Mouse (Mus musculus) hindbrain, embryonic 12.5 days (tissue): ENCODE measurements around the gene Pigk. TPM values are rescaled to one million over a fixed set of nuclear protein-coding genes. Genes with fewer than 3 reads are reported as not detected.

Experiments
- ATAC-seq: fragments of 200-750 bp; cut with Nextera tagmentation; 2 replicates; pipeline ENCODE4 v1.8.0; 2017; ENCODE audit warnings: moderate TSS enrichment; ENCODE audit not compliant: low FRiP score
- H3K27ac ChIP-seq: fragments of 300-500 bp; sonication (generic); 2 replicates; pipeline ENCODE4 v1.5.1; 2016; ENCODE audit warnings: mild to moderate bottlenecking
- H3K27me3 ChIP-seq: fragments of 300-500 bp; sonication (generic); 2 replicates; pipeline ENCODE4 v1.6.1; 2016; ENCODE audit warnings: mild to moderate bottlenecking
- H3K36me3 ChIP-seq: fragments of 300-500 bp; sonication (generic); 2 replicates; pipeline ENCODE4 v1.6.1; 2016; ENCODE audit warnings: mild to moderate bottlenecking
- H3K4me1 ChIP-seq: fragments of 300-500 bp; sonication (generic); 2 replicates; pipeline ENCODE4 v1.6.1; 2016
- H3K4me2 ChIP-seq: fragments of 300-500 bp; sonication (generic); replicated peaks from 2 replicates; pipeline ENCODE4 v1.6.1; 2016; ENCODE audit warnings: mild to moderate bottlenecking
- H3K4me3 ChIP-seq: fragments of 300-500 bp; sonication (generic); 2 replicates; pipeline ENCODE4 v1.5.1; 2016; ENCODE audit warnings: mild to moderate bottlenecking
- H3K9ac ChIP-seq: fragments of 300-500 bp; sonication (generic); 2 replicates; pipeline ENCODE4 v1.6.1; 2016; ENCODE audit warnings: mild to moderate bottlenecking, moderate library complexity
- H3K9me3 ChIP-seq: fragments of 300-500 bp; sonication (generic); replicated peaks from 2 replicates; pipeline ENCODE4 v1.6.1; 2016; ENCODE audit warnings: mild to moderate bottlenecking
- WGBS: fragments of 180-500 bp; shearing (Covaris S2); methylation state at CpG from one replicate; pipeline ENCODE4 v1.1.7; 2016; 5-methylcytosine and 5-hydroxymethylcytosine counted together
- polyA plus RNA-seq: library from polyadenylated mRNA; unstranded; fragments of >200 nt; fragmentation: Nextera tagmentation; extraction: Ambion mirVana; gene quantifications from 2 replicates; pipeline ENCODE4 v1.2.1, GENCODE M21; 2016

The Pigk gene
- polyA plus RNA-seq, 1 experiment from 2014 or later, result 46.1 TPM

DNA sequence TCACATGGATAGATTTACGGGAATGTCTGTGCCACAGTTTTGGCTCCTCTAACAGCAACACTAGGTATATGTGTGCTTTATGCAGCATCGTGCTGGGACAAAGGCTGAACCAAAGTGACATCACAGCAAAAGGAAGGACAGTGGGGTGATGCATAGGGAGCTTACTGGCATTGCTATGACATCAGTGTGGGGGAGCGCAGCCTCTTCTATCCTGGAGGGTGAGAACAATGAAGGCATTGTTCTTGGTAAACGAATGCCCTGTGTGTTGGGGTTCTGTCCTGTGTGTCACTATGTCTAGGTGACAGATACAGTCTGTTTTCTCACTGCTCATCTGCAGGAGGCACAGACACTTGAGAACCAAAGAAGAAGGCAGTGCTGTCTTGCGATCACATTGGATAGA lies 285.0 kb downstream of the Pigk start:
- Histone ChIP-seq H3K36me3 (no peaks in the 10 kb centered on the region), H3K4me1 (0 out of 2 replicates have a peak, but pooled peaks cover 7% of the 10 kb centered on the region), H3K27ac (no peak overlapping the region), H3K4me2 (no peak overlapping the region), H3K9ac (no peak overlapping the region), H3K27me3 (no peaks in the 10 kb centered on the region), H3K4me3 (no peak overlapping the region), H3K9me3 (no peaks in the 10 kb centered on the region)
- peak; percentile 29; the same call in 1 of the 2 replicates for ATAC-seq
- WGBS, result 55% methylated on average over 5 of the region's 5 CpGs

DNA sequence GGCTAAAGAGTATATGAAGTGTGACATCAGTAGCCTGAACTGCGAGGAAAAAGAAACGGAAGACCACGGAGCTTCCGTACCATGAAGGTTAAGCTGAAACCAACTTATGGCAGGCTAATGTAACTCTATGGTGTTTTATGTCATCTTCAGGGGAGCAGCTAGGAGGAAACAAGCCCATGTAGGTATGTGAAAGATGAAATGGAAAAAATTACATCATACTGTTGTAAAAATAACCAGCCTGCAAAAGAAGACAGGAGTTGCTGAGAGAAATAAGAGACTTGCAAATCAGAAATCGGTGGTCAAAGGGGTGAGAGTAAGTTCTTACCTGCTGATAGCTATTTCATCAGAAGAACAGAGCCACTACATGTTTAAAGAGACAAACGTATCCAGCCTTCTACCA lies 293.0 kb downstream of the Pigk start:
- no peak overlapping the region for H3K9ac ChIP-seq
- WGBS, result 87% methylated on average over 6 of the region's 6 CpGs
- ATAC-seq, result no peak

DNA sequence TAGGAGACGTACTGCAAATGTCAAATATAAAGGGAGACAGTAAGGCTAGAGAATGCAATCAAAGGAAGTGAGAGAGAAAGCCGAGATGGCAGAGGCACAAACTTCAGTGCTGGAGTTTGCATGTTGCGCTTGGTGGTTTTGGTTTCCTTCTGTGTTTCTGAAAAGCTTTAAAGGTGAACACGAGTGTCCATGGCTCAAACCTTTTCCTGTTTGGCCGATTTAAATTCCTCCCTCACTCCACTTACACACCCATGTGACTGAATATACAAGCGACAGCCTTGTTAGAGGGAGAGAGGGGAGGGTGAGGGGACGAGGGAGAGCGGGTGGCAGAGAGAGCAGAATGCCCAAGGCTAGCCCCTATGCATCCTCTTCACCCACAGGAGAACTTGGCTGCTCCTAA lies 302.5 kb downstream of the Pigk start:
- no peaks in the 10 kb centered on the region for H3K27me3 ChIP-seq

More for the DNA sequence above, 293.0 kb downstream of the Pigk start:
- Histone ChIP-seq H3K4me1 (no peaks in the 10 kb centered on the region), H3K36me3 (no peaks in the 10 kb centered on the region), H3K4me3 (no peak overlapping the region), H3K27ac (no peak overlapping the region), H3K27me3 (no peaks in the 10 kb centered on the region), H3K4me2 (no peak overlapping the region), H3K9me3 (0 out of 2 replicates have a peak, but pooled peaks cover 3% of the 10 kb centered on the region)

DNA sequence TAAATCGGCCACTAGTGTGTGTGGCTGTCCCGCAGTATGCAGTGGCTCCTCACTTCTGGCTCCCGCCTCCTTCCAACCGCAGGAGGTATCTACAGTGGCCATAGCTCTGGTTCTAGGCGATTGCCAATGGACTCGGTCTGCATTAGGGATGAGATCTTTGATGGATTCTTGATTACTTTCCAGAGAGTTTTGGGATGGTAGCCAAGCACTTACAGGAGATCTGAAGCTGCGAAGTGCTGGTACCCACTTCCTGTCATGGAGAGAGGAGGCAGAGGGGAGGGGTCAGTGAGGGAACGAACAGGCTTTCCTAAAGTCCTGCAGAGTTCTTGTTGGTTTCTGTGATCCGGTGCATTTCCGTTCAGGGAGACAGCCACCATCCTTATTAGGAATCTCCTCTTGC lies 304.2 kb downstream of the Pigk start:
- no peak overlapping the region for H3K4me3 ChIP-seq
- H3K4me1 ChIP-seq, result 0 out of 2 replicates have a peak, but pooled peaks cover 3% of the 10 kb centered on the region
- H3K9me3 ChIP-seq, result no peaks in the 10 kb centered on the region
- H3K9ac ChIP-seq, result no peak overlapping the region
- no peak overlapping the region for H3K27ac ChIP-seq
- no peak for ATAC-seq
- H3K4me2 ChIP-seq, result no peak overlapping the region
- 75% methylated on average over 10 of the region's 10 CpGs for WGBS
- no peaks in the 10 kb centered on the region for H3K36me3 ChIP-seq
- no peaks in the 10 kb centered on the region for H3K27me3 ChIP-seq

More for the DNA sequence above, 302.5 kb downstream of the Pigk start:
- H3K27ac ChIP-seq, result no peak overlapping the region
- 76% methylated on average over 8 of the region's 8 CpGs for WGBS
- H3K4me1 ChIP-seq, result 0 out of 2 replicates have a peak, but pooled peaks cover 3% of the 10 kb centered on the region
- H3K9me3 ChIP-seq, result no peaks in the 10 kb centered on the region
- ATAC-seq, result no peak
- no peak overlapping the region for H3K9ac ChIP-seq
- H3K4me2 ChIP-seq, result no peak overlapping the region
- H3K36me3 ChIP-seq, result no peaks in the 10 kb centered on the region
- no peak overlapping the region for H3K4me3 ChIP-seq

DNA sequence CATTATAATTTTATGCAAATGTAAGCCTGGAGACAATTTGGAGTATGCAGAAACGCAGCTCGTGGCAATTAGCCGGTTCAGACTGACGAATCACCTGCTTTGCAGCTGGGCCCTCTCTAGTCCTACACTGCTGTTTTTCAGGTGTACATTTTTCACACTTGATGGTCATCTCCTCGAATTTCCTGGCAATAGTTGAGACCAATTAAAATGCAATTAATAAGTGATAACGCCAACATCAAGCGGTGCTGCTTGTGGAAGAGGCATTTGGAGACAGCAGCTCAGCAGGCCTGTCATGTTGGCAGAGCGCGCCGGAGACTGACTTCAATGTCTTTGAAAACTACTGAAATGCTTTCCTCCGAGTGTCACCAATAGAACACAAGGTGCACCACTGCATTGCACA lies 310.1 kb downstream of the Pigk start:
- Histone ChIP-seq H3K4me1 (no peaks in the 10 kb centered on the region), H3K9ac (no peak overlapping the region), H3K27me3 (no peaks in the 10 kb centered on the region), H3K9me3 (no peaks in the 10 kb centered on the region), H3K27ac (no peak overlapping the region), H3K36me3 (no peaks in the 10 kb centered on the region), H3K4me3 (no peak overlapping the region), H3K4me2 (no peak overlapping the region)
- ATAC-seq, result no peak
- 82% methylated on average over 11 of the region's 11 CpGs for WGBS

Other genes starting within 250 kb of the Pigk start
- 2.1 and 2.4 TPM in 2 replicates for gene Ak5, start 45.7 kb upstream of the Pigk start, polyA plus RNA-seq